13 mouse cellular contexts compared by ENCODE assay signal in genomic region chr6:36876426-36876825, GRCm38 (mm10).
DNase-seq lines count a peak whose midpoint lies in the region; ATAC-seq and TF ChIP-seq lines count a peak whose summit lies in the region.
"Had no signal": no experiment of that assay in that cellular context is flagged by ENCODE, and none has a peak within 500 bp of the region (broad histone marks: within the 10 kb centered on the region; RNA-seq: fewer than 3 reads in every experiment).

No protein-coding gene starts in this region.

- no peaks in the 10 kb centered on the region for H3K27me3 ChIP-seq in forebrain, embryonic 15.5 days
- peaks cover 65% of the 10 kb centered on the region for H3K27me3 ChIP-seq in forebrain, embryonic 10.5 days (ENCODE audit: poor library complexity, severe bottlenecking)
- no peaks in the 10 kb centered on the region for H3K27me3 ChIP-seq in lung, embryonic 16.5 days (ENCODE audit: control insufficient read depth, insufficient read depth, low read depth, low read length)
- no peaks in the 10 kb centered on the region for H3K27me3 ChIP-seq in limb, embryonic 10.5 days (ENCODE audit: low read depth, poor library complexity, severe bottlenecking)
- no peaks in the 10 kb centered on the region for H3K27me3 ChIP-seq in hindbrain, embryonic 16.5 days (replicated peaks; ENCODE audit: control insufficient read depth, insufficient read depth, low read length)
- H3K27me3 ChIP-seq: neural tube, embryonic 13.5 days had no signal

- H3K4me2 ChIP-seq in forebrain, embryonic 15.5 days (replicated peaks), result no peak overlapping the region
- no peak overlapping the region for H3K4me2 ChIP-seq in lung, embryonic 16.5 days (ENCODE audit: low read depth, low read length)
- no peak overlapping the region for H3K4me2 ChIP-seq in hindbrain, embryonic 16.5 days (ENCODE audit: low read length)
- H3K4me2 ChIP-seq: neural tube, embryonic 13.5 days had no signal

- no peak for TF ChIP-seq CTCF in lung, adult 2 months (IDR thresholded peaks at IDR 0.05; ENCODE audit: insufficient read depth, low read length)
- no peak for TF ChIP-seq CTCF in brain, embryonic 14.5 days (IDR thresholded peaks at IDR 0.05; ENCODE audit: borderline replicate concordance, extremely low read depth, insufficient read depth, insufficient read length)

- H3K27ac ChIP-seq in forebrain, embryonic 15.5 days (replicated peaks), result peak overlapping the region; percentile 59
- H3K27ac ChIP-seq in forebrain, embryonic 10.5 days, result no peak overlapping the region
- no peak overlapping the region for H3K27ac ChIP-seq in lung, embryonic 16.5 days (ENCODE audit: low read length)
- peak overlapping the region; percentile 72 for H3K27ac ChIP-seq in limb, embryonic 10.5 days
- no peak overlapping the region for H3K27ac ChIP-seq in hindbrain, embryonic 16.5 days (ENCODE audit: low read depth, low read length)
- H3K27ac ChIP-seq: left cerebral cortex, adult 2 months; neural tube, embryonic 13.5 days had no signal

- peak; percentile 27; the same call in 1 of the 2 replicates for ATAC-seq in forebrain, embryonic 15.5 days (replicated peaks)
- peak; percentile 39 for ATAC-seq in lung, embryonic 16.5 days (ENCODE audit: low read depth)
- ATAC-seq in hindbrain, embryonic 16.5 days, result no peak

- no peak for DNase-seq in forebrain, embryonic 10.5 days (ENCODE audit: extremely low spot score, low spot score)
- no peak for DNase-seq in lung, adult 2 months
- peak; percentile 74 for DNase-seq in brain, embryonic 14.5 days (ENCODE audit: low read depth)
- DNase-seq in limb, embryonic 10.5 days (ENCODE audit: low spot score), result no peak
- DNase-seq in spleen, postnatal 14 days (ENCODE audit: low spot score in 2 of 2), result no peak
- DNase-seq: cerebellum, adult 11 months; kidney, adult 2 months; thymus, adult 2 months had no signal

- H3K9me3 ChIP-seq in forebrain, embryonic 15.5 days, result no peaks in the 10 kb centered on the region
- H3K9me3 ChIP-seq in forebrain, embryonic 10.5 days, result no peaks in the 10 kb centered on the region
- no peaks in the 10 kb centered on the region for H3K9me3 ChIP-seq in lung, embryonic 16.5 days (ENCODE audit: control insufficient read depth, low read length)
- no peaks in the 10 kb centered on the region for H3K9me3 ChIP-seq in limb, embryonic 10.5 days (replicated peaks)
- no peaks in the 10 kb centered on the region for H3K9me3 ChIP-seq in hindbrain, embryonic 16.5 days (ENCODE audit: control insufficient read depth, low read length)
- H3K9me3 ChIP-seq: neural tube, embryonic 13.5 days had no signal

- peaks cover 24% of the 10 kb centered on the region for H3K4me1 ChIP-seq in forebrain, embryonic 15.5 days
- H3K4me1 ChIP-seq in forebrain, embryonic 10.5 days, result peaks cover 45% of the 10 kb centered on the region
- peaks cover 3% of the 10 kb centered on the region; the same call in 1 of the 2 replicates for H3K4me1 ChIP-seq in lung, embryonic 16.5 days (replicated peaks; ENCODE audit: control insufficient read depth, insufficient read depth, low read length)
- H3K4me1 ChIP-seq in lung, adult 2 months (ENCODE audit: control insufficient read depth, insufficient read depth, low read length), result no peaks in the 10 kb centered on the region; the same call in 1 of the 2 replicates
- peaks cover 61% of the 10 kb centered on the region for H3K4me1 ChIP-seq in limb, embryonic 10.5 days
- H3K4me1 ChIP-seq in hindbrain, embryonic 16.5 days (ENCODE audit: control insufficient read depth, insufficient read depth, low read depth, low read length), result peaks cover 7% of the 10 kb centered on the region

- H3K36me3 ChIP-seq in forebrain, embryonic 15.5 days, result no peaks in the 10 kb centered on the region
- H3K36me3 ChIP-seq in forebrain, embryonic 10.5 days (replicated peaks), result no peaks in the 10 kb centered on the region
- H3K36me3 ChIP-seq in lung, embryonic 16.5 days (ENCODE audit: control insufficient read depth, insufficient read depth, low read length), result no peaks in the 10 kb centered on the region
- H3K36me3 ChIP-seq in limb, embryonic 10.5 days, result no peaks in the 10 kb centered on the region
- H3K36me3 ChIP-seq in hindbrain, embryonic 16.5 days (ENCODE audit: control insufficient read depth, insufficient read depth, low read length), result no peaks in the 10 kb centered on the region
- H3K36me3 ChIP-seq: neural tube, embryonic 13.5 days had no signal

- 20% methylated on average over 4 of the region's 4 CpGs for WGBS in forebrain, embryonic 15.5 days
- 68% methylated on average over 4 of the region's 4 CpGs for WGBS in forebrain, embryonic 10.5 days
- 26% methylated on average over 4 of the region's 4 CpGs for WGBS in lung, embryonic 16.5 days
- WGBS in lung, adult 2 months, result 41% methylated on average over 4 of the region's 4 CpGs
- WGBS in limb, embryonic 10.5 days, result 27% methylated on average over 4 of the region's 4 CpGs
- 68% methylated on average over 4 of the region's 4 CpGs for WGBS in hindbrain, embryonic 16.5 days

- H3K4me3 ChIP-seq in forebrain, embryonic 15.5 days, result no peak overlapping the region
- no peak overlapping the region for H3K4me3 ChIP-seq in forebrain, embryonic 10.5 days
- no peak overlapping the region for H3K4me3 ChIP-seq in lung, embryonic 16.5 days (ENCODE audit: low read length)
- H3K4me3 ChIP-seq in lung, adult 2 months (replicated peaks; ENCODE audit: extremely low read depth, low read depth, low read length), result no peak overlapping the region
- no peak overlapping the region for H3K4me3 ChIP-seq in limb, embryonic 10.5 days
- H3K4me3 ChIP-seq in hindbrain, embryonic 16.5 days (ENCODE audit: low read length), result no peak overlapping the region
- H3K4me3 ChIP-seq: left cerebral cortex, adult 2 months; neural tube, embryonic 13.5 days had no signal

- no peak overlapping the region for H3K9ac ChIP-seq in forebrain, embryonic 15.5 days (replicated peaks)
- H3K9ac ChIP-seq in lung, embryonic 16.5 days (ENCODE audit: low read length), result no peak overlapping the region
- H3K9ac ChIP-seq in hindbrain, embryonic 16.5 days (ENCODE audit: low read depth, low read length), result no peak overlapping the region
- H3K9ac ChIP-seq: neural tube, embryonic 13.5 days had no signal

- no peak for TF ChIP-seq POLR2A in lung, adult 2 months (IDR thresholded peaks at IDR 0.05; ENCODE audit: borderline replicate concordance, extremely low read depth, low read depth, low read length)
- TF ChIP-seq POLR2A in brain, embryonic 14.5 days (IDR thresholded peaks at IDR 0.05; ENCODE audit: borderline replicate concordance, extremely low read depth, insufficient read depth, insufficient read length, poor library complexity, severe bottlenecking), result no peak

Comparison
In these comparisons a context has a peak if more than half of its experiments do, and no peak if none do; other contexts are left out.
1. H3K27ac ChIP-seq: peak in forebrain, embryonic 15.5 days (single experiment) and limb, embryonic 10.5 days (single experiment); none in forebrain, embryonic 10.5 days (single experiment), lung, embryonic 16.5 days (single experiment) and hindbrain, embryonic 16.5 days (single experiment).